Mouse (Mus musculus): ENCODE data around the gene Galnt6. TPM values are rescaled to one million over a fixed set of nuclear protein-coding genes. Genes with fewer than 3 reads are reported as not detected.

Galnt6 gene
- polyA plus RNA-seq, 1 experiment from 2014 or later = 0.04 TPM

DNA sequence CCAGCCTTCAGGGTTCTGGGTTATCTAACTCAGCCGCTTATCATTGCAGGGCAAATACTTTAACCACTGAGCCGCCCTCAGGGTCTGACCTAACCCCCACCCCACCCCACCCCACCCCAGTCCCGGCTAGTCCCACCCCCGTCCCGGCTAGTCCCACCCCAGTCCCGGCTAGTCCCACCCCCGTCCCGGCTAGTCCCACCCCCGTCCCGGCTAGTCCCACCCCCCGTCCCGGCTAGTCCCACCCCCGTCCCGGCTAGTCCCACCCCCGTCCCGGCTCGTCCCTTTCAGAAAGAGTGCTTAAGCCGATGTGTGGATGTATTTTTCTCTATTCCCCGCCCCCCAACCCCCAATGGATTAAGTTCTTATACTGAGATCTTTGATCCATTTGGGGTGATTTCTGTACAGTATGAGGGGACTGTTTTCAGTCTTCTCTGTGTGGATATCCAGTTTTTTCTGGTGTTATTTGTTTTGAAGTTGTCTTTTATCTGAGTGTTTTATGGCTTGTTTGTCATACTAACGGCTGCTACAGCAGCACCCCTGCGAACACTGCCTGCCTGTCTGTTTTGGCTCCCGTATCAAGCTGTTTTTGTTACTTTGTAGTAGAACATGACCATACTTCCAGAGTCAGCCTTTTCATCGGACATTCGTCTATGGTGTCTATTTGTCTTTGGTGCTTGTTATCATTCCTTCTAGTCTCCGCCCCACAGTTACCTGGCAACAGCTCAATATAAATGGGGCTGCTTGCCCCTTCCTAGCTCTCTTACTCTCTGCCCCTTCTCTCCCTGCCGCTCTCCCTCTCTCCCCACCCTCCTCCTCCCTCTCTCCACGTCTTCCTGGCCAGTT lies 18.2 kb upstream of the Galnt6 start:
- Histone ChIP-seq H3K9me3 (ENCODE audit: control insufficient read depth, low read length) (no peaks in the 10 kb centered on the region), H3K9ac (ENCODE audit: low read length) (peak overlapping the region; percentile 13; the same call in 1 of the 2 replicates), H3K4me3 (ENCODE audit: low read depth, low read length) (peak overlapping the region; percentile 18), H3K36me3 (ENCODE audit: control insufficient read depth, insufficient read depth, low read length) (no peaks in the 10 kb centered on the region), H3K27me3 (ENCODE audit: control insufficient read depth, insufficient read depth, low read length) (no peaks in the 10 kb centered on the region), H3K4me2 (peak overlapping the region; percentile 47), H3K27ac (ENCODE audit: low read depth, low read length) (no peak overlapping the region), H3K4me1 (ENCODE audit: control insufficient read depth, insufficient read depth, low read length) (peaks cover 3% of the 10 kb centered on the region; the same call in 1 of the 2 replicates)
- DNase-seq (ENCODE audit: low spot score, missing footprints) (peak; percentile 88), ATAC-seq (ENCODE audit: low FRiP score) (peak; percentile 62; the same call in 1 of the 2 replicates)
- 3% methylated on average over 26 of the region's 27 CpGs for WGBS

DNA sequence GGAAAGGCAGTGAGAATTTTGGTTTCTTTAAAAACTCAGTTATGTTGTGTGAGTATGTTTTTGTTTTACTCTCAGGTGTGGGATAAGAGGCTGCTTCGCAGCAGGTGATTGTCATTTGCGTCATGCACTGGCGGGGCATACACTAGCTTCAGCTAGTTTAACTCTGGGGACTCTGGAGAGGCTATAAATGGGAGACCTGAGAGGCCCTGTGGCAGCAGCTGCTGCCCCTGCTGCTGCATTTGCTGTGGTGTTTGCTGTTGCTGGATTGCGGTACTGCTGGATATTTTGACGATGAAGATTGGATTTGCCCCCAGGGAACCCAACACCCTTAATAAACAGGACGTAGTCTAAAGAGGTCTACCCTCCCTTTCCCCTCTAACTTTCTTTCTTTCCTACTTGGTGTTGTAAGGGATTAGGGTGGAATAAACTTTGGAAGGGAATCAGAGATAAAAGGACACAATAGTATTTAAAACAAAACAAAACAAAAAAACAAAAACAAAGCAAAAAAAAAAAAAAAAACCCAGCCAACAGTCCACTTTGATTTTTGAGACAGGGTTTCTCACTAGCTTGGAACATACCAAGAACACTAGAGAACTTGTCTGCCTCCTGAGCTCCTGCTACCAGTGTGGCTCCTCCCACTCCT lies 17.4 kb upstream of the Galnt6 start:
- no peaks in the 10 kb centered on the region for H3K27me3 ChIP-seq (ENCODE audit: control insufficient read depth, insufficient read depth, low read length)
- no peaks in the 10 kb centered on the region for H3K36me3 ChIP-seq (ENCODE audit: control insufficient read depth, insufficient read depth, low read length)
- no peak overlapping the region for H3K9ac ChIP-seq (ENCODE audit: low read length)
- H3K9me3 ChIP-seq (ENCODE audit: control insufficient read depth, low read length) = no peaks in the 10 kb centered on the region
- DNase-seq (ENCODE audit: low spot score, missing footprints) (no peak), ATAC-seq (ENCODE audit: low FRiP score) (no peak)
- peak overlapping the region; percentile 18 for H3K4me3 ChIP-seq (ENCODE audit: low read depth, low read length)
- peaks cover 3% of the 10 kb centered on the region; the same call in 1 of the 2 replicates for H3K4me1 ChIP-seq (ENCODE audit: control insufficient read depth, insufficient read depth, low read length)
- H3K4me2 ChIP-seq = peak overlapping the region; percentile 47; the same call in 1 of the 2 replicates
- WGBS = 38% methylated on average over 6 of the region's 6 CpGs
- H3K27ac ChIP-seq (ENCODE audit: low read depth, low read length) = no peak overlapping the region

DNA sequence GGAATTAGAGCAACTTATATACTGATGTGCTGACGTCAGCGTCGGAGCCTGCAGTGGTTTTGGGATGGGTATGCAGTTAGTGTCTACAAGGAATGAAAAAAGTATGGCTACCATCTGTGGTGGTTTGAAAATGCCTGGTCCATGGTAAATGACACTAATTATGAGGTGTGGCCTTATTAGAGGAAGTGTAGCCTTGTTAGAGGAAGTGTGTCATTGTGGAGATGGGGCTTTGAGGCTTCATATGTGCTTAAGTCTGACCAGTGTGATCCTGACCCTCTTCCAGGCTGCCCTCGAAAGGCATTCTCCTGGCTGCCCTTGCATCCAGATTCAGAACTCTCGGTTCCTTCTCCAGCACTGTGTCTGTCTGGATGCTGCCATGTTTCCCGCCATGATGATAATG lies 14.1 kb upstream of the Galnt6 start:
- ATAC-seq (ENCODE audit: low FRiP score) = no peak
- 86% methylated on average over 6 of the region's 6 CpGs for WGBS
- H3K4me2 ChIP-seq = no peak overlapping the region

DNA sequence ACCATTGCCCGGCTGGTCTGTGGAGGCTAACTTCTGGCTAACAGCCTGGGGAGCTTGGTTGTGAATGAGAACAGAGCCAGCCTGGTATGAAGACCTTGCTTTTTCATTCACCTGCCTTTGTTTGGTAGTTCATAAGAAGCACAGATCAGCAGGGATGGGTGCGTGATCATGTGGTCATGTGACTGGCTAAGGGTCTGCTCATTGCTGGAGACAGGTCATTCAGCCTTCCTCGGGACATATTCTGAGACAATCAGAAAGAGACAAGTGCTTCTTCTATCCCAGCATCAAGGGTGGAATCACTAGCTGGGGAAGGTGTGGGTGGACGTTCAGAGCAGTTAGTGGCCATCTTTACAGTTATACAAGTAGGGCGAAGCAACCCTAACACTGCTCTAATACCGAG lies 10.3 kb upstream of the Galnt6 start:
- no peak overlapping the region for H3K4me3 ChIP-seq (ENCODE audit: low read depth, low read length)
- H3K36me3 ChIP-seq (ENCODE audit: control insufficient read depth, insufficient read depth, low read length) = no peaks in the 10 kb centered on the region
- no peak overlapping the region for H3K9ac ChIP-seq (ENCODE audit: low read length)
- no peak for ATAC-seq (ENCODE audit: low FRiP score)
- H3K9me3 ChIP-seq (ENCODE audit: control insufficient read depth, low read length) = no peaks in the 10 kb centered on the region
- no peaks in the 10 kb centered on the region for H3K27me3 ChIP-seq (ENCODE audit: control insufficient read depth, insufficient read depth, low read length)
- H3K27ac ChIP-seq (ENCODE audit: low read depth, low read length) = no peak overlapping the region
- DNase-seq (ENCODE audit: low spot score, missing footprints) = no peak
- H3K4me2 ChIP-seq = no peak overlapping the region
- 87% methylated on average over 6 of the region's 6 CpGs for WGBS
- no peaks in the 10 kb centered on the region for H3K4me1 ChIP-seq (ENCODE audit: control insufficient read depth, insufficient read depth, low read length)

More for the DNA sequence above, 14.1 kb upstream of the Galnt6 start:
- Histone ChIP-seq H3K4me3 (ENCODE audit: low read depth, low read length) (no peak overlapping the region), H3K9ac (ENCODE audit: low read length) (no peak overlapping the region), H3K27me3 (ENCODE audit: control insufficient read depth, insufficient read depth, low read length) (no peaks in the 10 kb centered on the region), H3K4me1 (ENCODE audit: control insufficient read depth, insufficient read depth, low read length) (peaks cover 3% of the 10 kb centered on the region; the same call in 1 of the 2 replicates), H3K36me3 (ENCODE audit: control insufficient read depth, insufficient read depth, low read length) (no peaks in the 10 kb centered on the region), H3K27ac (ENCODE audit: low read depth, low read length) (no peak overlapping the region), H3K9me3 (ENCODE audit: control insufficient read depth, low read length) (no peaks in the 10 kb centered on the region)
- DNase-seq (ENCODE audit: low spot score, missing footprints) = no peak

DNA sequence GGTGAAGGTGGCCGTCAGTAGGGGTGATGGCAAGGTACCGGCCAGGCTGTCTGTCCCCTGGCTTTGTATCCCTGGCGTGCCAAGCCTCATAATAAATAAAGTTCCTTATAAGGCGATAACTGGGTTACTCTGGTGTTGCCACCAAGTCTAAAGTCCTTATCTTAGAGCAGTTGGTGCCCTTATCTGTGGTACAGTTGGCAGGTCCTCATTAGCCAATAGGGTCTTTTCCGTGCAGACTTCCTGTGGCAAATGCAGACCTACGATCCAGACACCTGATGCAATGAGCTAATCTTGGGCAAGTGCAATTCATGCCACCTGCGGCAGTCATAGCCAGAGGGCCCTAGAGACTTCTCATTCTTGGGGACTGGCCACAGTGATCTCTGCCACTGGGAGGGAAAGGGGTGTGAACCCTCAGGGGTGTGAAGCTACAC lies 9.2 kb upstream of the Galnt6 start:
- no peaks in the 10 kb centered on the region for H3K9me3 ChIP-seq (ENCODE audit: control insufficient read depth, low read length)
- H3K4me3 ChIP-seq (ENCODE audit: low read depth, low read length) = no peak overlapping the region
- no peaks in the 10 kb centered on the region for H3K36me3 ChIP-seq (ENCODE audit: control insufficient read depth, insufficient read depth, low read length)
- no peaks in the 10 kb centered on the region for H3K4me1 ChIP-seq (ENCODE audit: control insufficient read depth, insufficient read depth, low read length)
- DNase-seq (ENCODE audit: low spot score, missing footprints) = no peak
- H3K9ac ChIP-seq (ENCODE audit: low read length) = no peak overlapping the region
- H3K4me2 ChIP-seq = no peak overlapping the region
- no peak overlapping the region for H3K27ac ChIP-seq (ENCODE audit: low read depth, low read length)
- no peak for ATAC-seq (ENCODE audit: low FRiP score)
- no peaks in the 10 kb centered on the region for H3K27me3 ChIP-seq (ENCODE audit: control insufficient read depth, insufficient read depth, low read length)
- WGBS = 87% methylated on average over 7 of the region's 7 CpGs

DNA sequence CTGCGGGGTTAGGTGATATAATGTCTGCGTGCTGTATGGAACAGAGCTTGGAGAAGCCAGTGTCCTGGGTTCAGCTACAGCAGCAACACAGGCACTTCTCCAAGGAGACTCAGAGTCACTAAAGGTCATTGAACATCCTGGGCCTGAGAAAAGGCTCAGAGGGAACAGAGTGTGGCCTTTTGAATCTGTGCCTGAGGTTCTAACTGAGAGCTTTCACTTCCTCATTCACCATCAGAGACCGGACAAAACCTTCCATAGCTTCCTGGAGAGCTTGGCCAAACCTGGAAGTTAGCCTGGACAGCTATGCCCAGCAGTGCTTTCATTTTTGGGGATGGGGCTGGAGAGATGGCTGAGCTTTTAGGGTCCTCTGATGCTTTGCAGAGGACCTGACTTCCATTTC lies 8.5 kb upstream of the Galnt6 start:
- Histone ChIP-seq H3K4me1 (ENCODE audit: control insufficient read depth, insufficient read depth, low read length) (no peaks in the 10 kb centered on the region), H3K27me3 (ENCODE audit: control insufficient read depth, insufficient read depth, low read length) (no peaks in the 10 kb centered on the region), H3K27ac (ENCODE audit: low read depth, low read length) (no peak overlapping the region), H3K4me2 (no peak overlapping the region), H3K9me3 (ENCODE audit: control insufficient read depth, low read length) (no peaks in the 10 kb centered on the region), H3K4me3 (ENCODE audit: low read depth, low read length) (no peak overlapping the region), H3K9ac (ENCODE audit: low read length) (no peak overlapping the region), H3K36me3 (ENCODE audit: control insufficient read depth, insufficient read depth, low read length) (no peaks in the 10 kb centered on the region)
- ATAC-seq (ENCODE audit: low FRiP score) (no peak), DNase-seq (ENCODE audit: low spot score, missing footprints) (no peak)
- WGBS = 83% methylated on average over 3 of the region's 3 CpGs

DNA sequence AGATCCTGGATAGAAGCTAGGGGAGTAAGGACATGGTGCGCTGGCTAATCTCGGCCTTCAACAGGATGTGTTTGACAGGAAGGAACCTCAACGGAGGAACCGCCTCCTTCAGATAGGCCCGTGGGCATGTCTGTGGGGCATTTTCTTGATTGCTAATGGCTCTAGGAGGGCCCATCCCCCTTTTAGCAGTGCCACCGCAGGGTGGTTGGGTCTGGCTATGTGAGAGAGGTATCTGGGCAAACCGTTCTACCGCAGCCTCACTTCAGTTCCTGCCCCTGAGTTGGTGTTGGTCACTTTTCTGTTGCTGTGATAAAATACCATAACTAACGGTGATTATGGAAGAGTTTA lies 6.8 kb upstream of the Galnt6 start:
- Histone ChIP-seq H3K4me1 (ENCODE audit: control insufficient read depth, insufficient read depth, low read length) (no peaks in the 10 kb centered on the region), H3K9ac (ENCODE audit: low read length) (no peak overlapping the region), H3K9me3 (ENCODE audit: control insufficient read depth, low read length) (no peaks in the 10 kb centered on the region), H3K4me3 (ENCODE audit: low read depth, low read length) (no peak overlapping the region), H3K27ac (ENCODE audit: low read depth, low read length) (no peak overlapping the region), H3K4me2 (no peak overlapping the region), H3K36me3 (ENCODE audit: control insufficient read depth, insufficient read depth, low read length) (no peaks in the 10 kb centered on the region), H3K27me3 (ENCODE audit: control insufficient read depth, insufficient read depth, low read length) (peaks cover 4% of the 10 kb centered on the region; the same call in 1 of the 2 replicates)
- WGBS = 88% methylated on average over 9 of the region's 9 CpGs
- ATAC-seq (ENCODE audit: low FRiP score) (no peak), DNase-seq (ENCODE audit: low spot score, missing footprints) (no peak)

DNA sequence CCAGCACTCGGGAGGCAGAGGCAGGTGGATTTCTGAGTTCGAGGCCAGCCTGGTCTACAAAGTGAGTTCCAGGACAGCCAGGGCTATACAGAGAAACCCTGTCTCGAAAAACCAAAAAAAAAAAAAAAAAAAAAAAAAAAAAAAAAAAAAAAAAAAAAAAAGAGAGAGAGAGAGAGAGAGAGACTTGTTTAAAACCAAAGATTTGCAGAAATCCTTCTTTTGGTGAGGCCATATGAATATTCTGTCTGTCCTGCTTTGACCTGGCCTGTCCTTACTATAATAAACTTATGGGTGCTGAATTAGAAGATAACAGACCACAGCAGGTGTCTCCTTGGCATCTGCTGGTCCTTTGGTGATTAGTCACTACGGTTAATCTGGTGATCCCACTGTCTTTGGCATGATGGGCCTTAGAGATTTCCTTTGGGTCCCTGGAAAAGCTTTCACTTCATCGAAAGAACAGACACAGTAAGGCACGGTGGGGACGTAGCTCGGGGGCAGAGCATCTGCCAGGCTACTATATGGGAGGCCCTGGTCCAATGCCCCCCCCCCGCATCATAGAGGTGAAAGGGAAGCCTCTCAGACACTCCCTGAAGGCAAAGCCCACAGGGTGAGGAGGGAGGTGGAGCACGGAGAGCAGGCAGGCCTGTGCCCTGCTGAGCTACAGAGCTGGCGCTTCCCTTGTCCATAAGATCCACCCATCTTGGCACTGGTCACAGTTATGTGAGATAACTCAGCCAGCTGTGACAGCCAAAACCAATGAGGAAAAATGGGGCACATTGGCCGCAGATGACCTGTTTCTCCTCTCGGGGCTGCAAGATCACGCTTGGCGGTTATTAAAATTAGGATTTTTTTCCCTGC lies 6.1 kb upstream of the Galnt6 start:
- no peak for ATAC-seq (ENCODE audit: low FRiP score)
- no peak overlapping the region for H3K4me2 ChIP-seq
- 89% methylated on average over 14 of the region's 15 CpGs for WGBS
- H3K4me3 ChIP-seq (ENCODE audit: low read depth, low read length) = no peak overlapping the region
- H3K9ac ChIP-seq (ENCODE audit: low read length) = no peak overlapping the region
- no peaks in the 10 kb centered on the region for H3K9me3 ChIP-seq (ENCODE audit: control insufficient read depth, low read length)
- DNase-seq (ENCODE audit: low spot score, missing footprints) = no peak
- no peak overlapping the region for H3K27ac ChIP-seq (ENCODE audit: low read depth, low read length)
- H3K27me3 ChIP-seq (ENCODE audit: control insufficient read depth, insufficient read depth, low read length) = peaks cover 8% of the 10 kb centered on the region; the same call in 1 of the 2 replicates
- no peaks in the 10 kb centered on the region for H3K4me1 ChIP-seq (ENCODE audit: control insufficient read depth, insufficient read depth, low read length)
- H3K36me3 ChIP-seq (ENCODE audit: control insufficient read depth, insufficient read depth, low read length) = no peaks in the 10 kb centered on the region

Data from midbrain, embryonic 11.5 days (tissue).